Mouse (Mus musculus): ENCODE measurements around the gene Gm6358.
"Not testable (repeated sequence)": the region's sequence is repeated elsewhere in the genome, so short reads cannot be mapped to it uniquely, and the experiment has no call there.

Gene Gm6358

GRCm38 (mm10) chr16:89140551-89140950, at the start of gene Gm6358:
Gene Gm6358 (plus strand): TSS chr16:89140851.
- no peak for DNase-seq (ENCODE audit: low spot score)

- DNase-seq (ENCODE audit: low spot score): no peak
These were observed 10.1 kb downstream of the Gm6358 start, which contains the start of gene Gm10061 for GRCm38 (mm10) chr16:89150786-89151185. Gene Gm10061 (plus strand): TSS chr16:89151086.

- DNase-seq (ENCODE audit: low spot score): no peak
These were observed 17.0 kb downstream of the Gm6358 start, which contains the start of gene Gm9789 for GRCm38 (mm10) chr16:89157652-89158051. Gene Gm9789 (plus strand): TSS chr16:89157952.

- not testable (repeated sequence) for DNase-seq (ENCODE audit: low spot score)
These were observed 28.5 kb downstream of the Gm6358 start, which contains the start of gene Gm7735 for GRCm38 (mm10) chr16:89169190-89169589. Gene Gm7735 (plus strand): TSS chr16:89169490.

- DNase-seq (ENCODE audit: low spot score): no peak
These were observed 33.8 kb downstream of the Gm6358 start, which contains the start of gene 1110057P08Rik for GRCm38 (mm10) chr16:89174435-89174834. Gene 1110057P08Rik (plus strand): TSS chr16:89174735.

DNA sequence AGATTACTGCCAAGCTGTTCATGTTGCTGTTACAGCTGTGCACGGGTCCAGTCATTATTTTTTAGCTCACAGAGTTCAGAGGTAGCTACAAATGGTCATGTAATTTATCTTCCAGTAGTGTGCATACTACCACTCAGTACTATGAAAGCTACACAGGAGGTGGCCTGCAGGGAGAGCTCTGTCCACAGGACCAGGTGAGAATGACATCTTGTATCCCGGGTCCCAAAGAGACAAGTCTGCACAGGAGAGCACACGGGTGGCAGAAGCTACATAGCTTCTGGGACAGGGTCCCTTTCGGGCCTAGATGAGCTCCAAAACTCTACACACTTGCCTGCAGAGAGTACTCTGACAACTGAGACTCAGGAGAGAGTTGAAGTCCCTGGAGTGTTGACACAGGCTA, 48.0 kb downstream of the Gm6358 start:
- DNase-seq (ENCODE audit: low spot score): no peak

Measured in left cerebral cortex, adult 11 months (tissue).